ENCODE assay signal across 9 mouse cellular contexts in the genomic region with DNA sequence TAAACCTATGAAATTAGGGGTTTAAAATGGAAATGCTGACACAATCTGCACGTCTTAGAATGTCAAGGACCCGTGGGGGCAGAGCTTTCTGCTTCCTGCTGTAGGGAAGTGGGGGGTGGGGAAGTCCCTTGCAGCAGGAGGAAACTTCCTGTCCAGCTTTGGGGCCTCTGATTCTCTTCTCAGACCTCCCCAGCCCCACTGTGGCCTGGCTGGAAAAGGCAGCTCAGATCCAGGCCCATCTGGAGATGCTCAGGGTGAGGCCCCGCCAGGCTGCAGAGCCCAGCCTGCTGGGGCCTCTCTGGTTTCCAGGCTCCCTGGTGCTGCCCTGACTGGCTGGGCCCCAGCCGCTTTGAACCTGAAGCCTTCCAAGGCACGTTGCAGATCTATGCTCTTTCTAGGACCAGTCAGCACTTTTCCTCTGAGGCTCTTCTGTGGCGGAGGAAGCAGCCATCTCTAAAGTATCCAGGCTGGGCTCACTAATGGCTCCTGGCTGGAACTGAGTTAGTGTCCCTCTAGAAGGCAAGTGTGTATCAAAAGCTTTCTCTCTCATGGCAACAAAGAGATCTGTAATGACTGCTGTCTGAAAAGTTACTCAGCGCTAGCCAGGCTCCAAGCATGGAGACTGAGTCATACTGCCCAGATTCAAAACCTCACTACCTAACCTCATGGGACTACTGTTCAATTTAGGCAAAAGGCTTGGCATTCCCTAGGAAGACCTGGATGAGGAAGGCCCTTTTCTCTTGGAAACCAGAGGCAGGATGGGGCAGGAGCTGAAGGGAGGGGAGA. TPM values are rescaled to one million over a fixed set of nuclear protein-coding genes. Genes with fewer than 3 reads are reported as not detected.
A peak's percentile ranks its signal among the peaks of the same experiment; 100 is the strongest.
DNase-seq lines count a peak whose midpoint lies in the region; ATAC-seq and TF ChIP-seq lines count a peak whose summit lies in the region.
"Had no signal": no experiment of that assay in that cellular context is flagged by ENCODE, and none has a peak within 500 bp of the region (broad histone marks: within the 10 kb centered on the region; RNA-seq: fewer than 3 reads in every experiment).

No protein-coding gene starts in this region.

- peaks cover 5% of the 10 kb centered on the region for H3K4me1 ChIP-seq in kidney, embryonic 15.5 days

- H3K79me2 ChIP-seq in myocyte (ENCODE audit: control insufficient read depth, insufficient read depth) = no peaks in the 10 kb centered on the region

- no peak overlapping the region for H3K9ac ChIP-seq in kidney, embryonic 15.5 days

- peak overlapping the region; percentile 65 for H3K27ac ChIP-seq in kidney, embryonic 15.5 days
- H3K27ac ChIP-seq: left cerebral cortex, adult 2 months had no signal

- no peak overlapping the region for H3ac ChIP-seq in myocyte (ENCODE audit: control insufficient read depth, insufficient read length)

- no peaks in the 10 kb centered on the region for H3K9me3 ChIP-seq in kidney, embryonic 15.5 days (replicated peaks)

- intact Hi-C loops in gastrocnemius, postnatal 36 days (cut with DNase I) = no loop called here

- ATAC-seq in kidney, embryonic 15.5 days (replicated peaks; ENCODE audit: low FRiP score) = 0 out of 2 replicates have a peak, but pooled peaks have one; percentile 33

- H3K27me3 ChIP-seq in kidney, embryonic 15.5 days = peaks cover 4% of the 10 kb centered on the region
- peaks cover 12% of the 10 kb centered on the region for H3K27me3 ChIP-seq in myocyte (ENCODE audit: control insufficient read depth, insufficient read depth, insufficient read length)

- no peak overlapping the region for H3K4me3 ChIP-seq in kidney, embryonic 15.5 days (replicated peaks)
- no peak overlapping the region for H3K4me3 ChIP-seq in myocyte
- H3K4me3 ChIP-seq: left cerebral cortex, adult 2 months had no signal

- WGBS in kidney, embryonic 15.5 days = 32% methylated on average over 7 of the region's 7 CpGs

- H3K4me2 ChIP-seq in kidney, embryonic 15.5 days = no peak overlapping the region
- H3K4me2 ChIP-seq in myocyte (ENCODE audit: low read depth) = peak overlapping the region; percentile 24

- no peaks in the 10 kb centered on the region for H3K36me3 ChIP-seq in kidney, embryonic 15.5 days
- no peaks in the 10 kb centered on the region for H3K36me3 ChIP-seq in myocyte (ENCODE audit: control insufficient read depth, insufficient read depth)

- DNase-seq in kidney, adult 9 months = no peak
- DNase-seq in embryo, embryonic 10.5 days (ENCODE audit: low spot score) = peak; percentile 55
- DNase-seq in gastrocnemius, postnatal 36 days = peak; percentile 42 to 51
- no peak for DNase-seq in cerebellum, adult 9-10 months
- no peak for DNase-seq in urinary bladder, postnatal 25 days (ENCODE audit: low spot score)
- DNase-seq in layer of hippocampus, postnatal 36 days = no peak

- no peak for TF ChIP-seq POLR2A in myocyte (IDR thresholded peaks at IDR 0.05; ENCODE audit: insufficient read length, low read depth)

TF ChIP-seq in myocyte, 11 proteins besides CTCF, POLR2A, EP300 and RAD21:
- TF ChIP-seq REST (IDR thresholded peaks at IDR 0.05; ENCODE audit: insufficient read depth, insufficient read length) (no peak), USF1 (IDR thresholded peaks at IDR 0.05; ENCODE audit: low read depth) (no peak), MAX (IDR thresholded peaks at IDR 0.05; ENCODE audit: low read depth) (no peak), POLR2AphosphoS2 (IDR thresholded peaks at IDR 0.05; ENCODE audit: insufficient read length, low read depth) (no peak), MYOD1 (IDR thresholded peaks at IDR 0.05; ENCODE audit: control insufficient read depth in 1 of 3, insufficient read length in 2 of 3, low read depth in 2 of 3) (no peak), MYOG (IDR thresholded peaks at IDR 0.05; ENCODE audit: control insufficient read depth in 1 of 3, insufficient read depth in 1 of 3, insufficient read length in 2 of 3, low read depth in 2 of 3) (no peak), SRF (IDR thresholded peaks at IDR 0.05; ENCODE audit: control insufficient read depth, insufficient read length, low read depth) (no peak), TCF12 (IDR thresholded peaks at IDR 0.05; ENCODE audit: insufficient read depth, poor library complexity, severe bottlenecking) (no peak), E2F4 (IDR thresholded peaks at IDR 0.05; ENCODE audit: insufficient read depth) (no peak), TCF3 (IDR thresholded peaks at IDR 0.05; ENCODE audit: insufficient read length, low read depth) (no peak), CEBPB (IDR thresholded peaks at IDR 0.05; ENCODE audit: insufficient read depth, poor library complexity, severe bottlenecking) (no peak)
TF ChIP-seq in myocyte: peak in this region for 0.

RNA-seq across cellular contexts. Expression of gene Tbx4, which starts 55.8 kb away (rescaled TPM):
- 0.36 and 0.56 TPM in 2 replicates for polyA plus RNA-seq in kidney, embryonic 15.5 days (2015; fragmentation: Nextera tagmentation; extraction: Ambion mirVana)
- 1 to 10 TPM; 1.4 to 1.7 TPM for total RNA-seq in gastrocnemius, postnatal 36 days (2021)
- polyA plus RNA-seq in myocyte (2012; fragmentation: generic; extraction: Trizol) = 0.29 TPM
- under 1 TPM; 0.20 to 0.22 TPM for total RNA-seq in layer of hippocampus, postnatal 36 days (2021)

Comparison
In these comparisons a context has a peak if more than half of its experiments do, and no peak if none do; other contexts are left out.
1. DNase-seq: peak in embryo, embryonic 10.5 days (single experiment) and gastrocnemius, postnatal 36 days (2 of 2); none in kidney, adult 9 months (single experiment), cerebellum, adult 9-10 months (single experiment), urinary bladder, postnatal 25 days (single experiment) and layer of hippocampus, postnatal 36 days (0 of 2).